Comparison of ENCODE assay signal across 9 mouse cellular contexts in the genomic region with DNA sequence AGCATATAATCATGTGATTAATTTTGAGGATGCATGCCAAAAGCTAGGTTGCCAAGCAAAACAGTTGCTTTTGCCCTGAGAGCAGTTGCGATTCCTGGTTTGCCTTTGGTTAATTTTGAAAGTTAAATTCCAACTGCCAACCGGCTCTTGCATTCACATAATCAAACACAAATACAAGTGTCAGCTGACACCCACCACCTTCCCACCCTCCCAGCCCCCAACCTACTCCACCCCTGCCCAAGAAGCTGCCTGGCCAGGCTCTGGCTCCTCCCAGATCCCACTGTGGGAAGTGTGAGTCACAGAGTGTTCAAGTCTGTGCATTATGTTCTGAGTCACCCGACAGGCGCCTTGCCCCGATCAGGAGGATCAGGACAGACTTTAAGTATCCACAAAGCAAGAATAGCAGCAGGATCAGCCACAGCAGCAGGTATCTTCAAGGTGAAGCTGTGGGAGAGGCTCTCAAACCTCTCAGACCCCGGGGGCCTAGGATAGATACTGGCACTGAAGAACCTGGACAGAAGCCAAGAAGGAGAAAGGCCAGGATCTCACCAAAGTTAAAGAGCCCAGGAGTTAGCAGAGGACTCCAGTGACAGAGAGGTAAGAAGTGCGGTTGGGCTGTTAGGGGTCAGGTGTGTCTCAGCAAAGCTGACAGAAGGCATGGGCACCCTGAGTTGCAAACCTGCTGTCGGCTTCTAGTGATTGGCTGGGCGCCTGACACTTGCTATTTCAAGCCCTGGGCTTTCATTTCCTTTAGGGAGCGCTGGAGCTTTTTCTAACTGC. TPM values are rescaled to one million over a fixed set of nuclear protein-coding genes. Genes with fewer than 3 reads are reported as not detected.
DNase-seq lines count a peak whose midpoint lies in the region; ATAC-seq lines count a peak whose summit lies in the region.
"Had no signal": no experiment of that assay in that cellular context is flagged by ENCODE, and none has a peak within 500 bp of the region (broad histone marks: within the 10 kb centered on the region; RNA-seq: fewer than 3 reads in every experiment).

A gene (plus strand): TSS at position 316 of the 780 bp plus-strand sequence.

- no peaks in the 10 kb centered on the region for H3K27me3 ChIP-seq in forebrain, embryonic 15.5 days
- H3K27me3 ChIP-seq in heart, embryonic 16.5 days (ENCODE audit: control insufficient read depth, insufficient read depth, low read length), result no peaks in the 10 kb centered on the region
- H3K27me3 ChIP-seq: embryonic facial prominence, embryonic 12.5 days had no signal

- H3K4me2 ChIP-seq in forebrain, embryonic 15.5 days (replicated peaks), result peak within 1 kb of the TSS; percentile 13; the same call in 1 of the 2 replicates
- peak within 1 kb of the TSS; percentile 66 for H3K4me2 ChIP-seq in heart, embryonic 16.5 days (ENCODE audit: low read depth, low read length)
- H3K4me2 ChIP-seq: embryonic facial prominence, embryonic 12.5 days had no signal

- H3K4me3 ChIP-seq in forebrain, embryonic 15.5 days, result no peak within 1 kb of the TSS
- H3K4me3 ChIP-seq in heart, embryonic 16.5 days (ENCODE audit: low read length), result peak within 1 kb of the TSS; percentile 43
- H3K4me3 ChIP-seq: embryonic facial prominence, embryonic 12.5 days had no signal

- no peaks in the 10 kb centered on the region for H3K36me3 ChIP-seq in forebrain, embryonic 15.5 days
- no peaks in the 10 kb centered on the region for H3K36me3 ChIP-seq in heart, embryonic 16.5 days (ENCODE audit: control insufficient read depth, insufficient read depth)
- H3K36me3 ChIP-seq: embryonic facial prominence, embryonic 12.5 days had no signal

- no peaks in the 10 kb centered on the region for H3K9me3 ChIP-seq in forebrain, embryonic 15.5 days
- H3K9me3 ChIP-seq in heart, embryonic 16.5 days (replicated peaks; ENCODE audit: control insufficient read depth, low read length), result no peaks in the 10 kb centered on the region
- H3K9me3 ChIP-seq: embryonic facial prominence, embryonic 12.5 days had no signal

- no peak within 1 kb of the TSS for H3K9ac ChIP-seq in forebrain, embryonic 15.5 days (replicated peaks)
- H3K9ac ChIP-seq in heart, embryonic 16.5 days (ENCODE audit: low read length), result peak within 1 kb of the TSS; percentile 46; the same call in 1 of the 2 replicates
- H3K9ac ChIP-seq: embryonic facial prominence, embryonic 12.5 days had no signal

- ATAC-seq in forebrain, embryonic 15.5 days (replicated peaks), result peak; percentile 73; the same call in 1 of the 2 replicates
- ATAC-seq in heart, embryonic 16.5 days (replicated peaks; ENCODE audit: extremely low read depth, insufficient read depth, low FRiP score), result peak; percentile 79
- ATAC-seq in megakaryocyte, adult 5-6 weeks (ENCODE audit: poor library complexity, severe bottlenecking), result peak; percentile 91

- no peak within 1 kb of the TSS for H3K27ac ChIP-seq in forebrain, embryonic 15.5 days (replicated peaks)
- H3K27ac ChIP-seq in heart, embryonic 16.5 days (ENCODE audit: low read length), result peak within 1 kb of the TSS; percentile 69
- H3K27ac ChIP-seq: embryonic facial prominence, embryonic 12.5 days had no signal

- peaks cover 7% of the 10 kb centered on the region; the same call in 1 of the 2 replicates for H3K4me1 ChIP-seq in forebrain, embryonic 15.5 days
- H3K4me1 ChIP-seq in heart, embryonic 16.5 days (ENCODE audit: control insufficient read depth, insufficient read depth, low read length), result peaks cover 12% of the 10 kb centered on the region

- WGBS in forebrain, embryonic 15.5 days, result 47% methylated on average over 10 of the region's 10 CpGs
- 21% methylated on average over 10 of the region's 10 CpGs for WGBS in heart, embryonic 16.5 days

- DNase-seq in Muller cell, postnatal 12 days (ENCODE audit: inconsistent ontology term), result peak; percentile 84
- peak; percentile 63 for DNase-seq in adrenal gland, postnatal 25 days
- peak; percentile 56 to 85 for DNase-seq in layer of hippocampus, postnatal 14 days (ENCODE audit: low spot score in 2 of 2)
- peak; percentile 85 for DNase-seq in urinary bladder, postnatal 14 days (ENCODE audit: low spot score)
- no peak for DNase-seq in thymus, postnatal 0 days (ENCODE audit: low spot score)

RNA-seq across cellular contexts. Expression of the gene that starts here (rescaled TPM):
- total RNA-seq in adrenal gland, postnatal 25 days (2021), result 3.5 and 5.2 TPM in 2 replicates
- polyA plus RNA-seq in forebrain, embryonic 15.5 days (2015; fragmentation: Nextera tagmentation; extraction: Ambion mirVana), result 0.17 and 0.20 TPM in 2 replicates
- polyA plus RNA-seq in heart, embryonic 16.5 days (2015; fragmentation: Nextera tagmentation; extraction: Ambion mirVana), result 4.2 and 5.2 TPM in 2 replicates
- 1 to 10 TPM; 4.1 to 5.8 TPM for total RNA-seq in layer of hippocampus, postnatal 14 days (2021)
- 1.5 and 2.1 TPM in 2 replicates for total RNA-seq in megakaryocyte, adult 5-6 weeks (2015)
- 0.49 and 1.4 TPM in 2 replicates for total RNA-seq in megakaryocyte, adult 5-6 weeks (2017)
- 0.86 and 1.5 TPM in 2 replicates for polyA plus RNA-seq in thymus, postnatal 0 days (2015; fragmentation: Nextera tagmentation; extraction: Ambion mirVana)

Comparison
In these comparisons a context has a peak if more than half of its experiments do, and no peak if none do; other contexts are left out.
1. Peak in ATAC-seq and H3K4me2 ChIP-seq in forebrain, embryonic 15.5 days; RNA of the gene not detected or under 1 TPM.